Mouse (Mus musculus) midbrain, postnatal 0 days (tissue): ENCODE measurements at regions not wholly inside any gene's neighbourhood (a gene's known extent, or its start where the extent isn't known, plus 50 kb on each side); places are given as distances from the start of the nearest gene placed in this dataset.

Source experiments
- ATAC-seq: fragments of 200-750 bp; cut with Nextera tagmentation; 2 replicates; pipeline ENCODE4 v1.8.0; 2017; ENCODE audit warnings: moderate number of reproducible peaks, mild to moderate bottlenecking, moderate TSS enrichment, moderate library complexity; ENCODE audit not compliant: low FRiP score
- DNase-seq: peaks from one replicate; pipeline ENCODE4 v3.0.0-alpha.2; 2015; ENCODE audit warnings: low spot score
- H3K27ac ChIP-seq: fragments of 300-500 bp; sonication (generic); 2 replicates; pipeline ENCODE4 v1.5.1; 2014; ENCODE audit warnings: low read depth, mild to moderate bottlenecking, low read length, mixed read lengths
- H3K27me3 ChIP-seq: fragments of 300-500 bp; sonication (generic); 2 replicates; pipeline ENCODE4 v1.6.1; 2014; ENCODE audit warnings: low read length, control low read depth, mixed read lengths; ENCODE audit not compliant: insufficient read depth
- H3K36me3 ChIP-seq: fragments of 300-500 bp; sonication (generic); 2 replicates; pipeline ENCODE4 v1.6.1; 2014; ENCODE audit warnings: low read length, control low read depth, mixed read lengths; ENCODE audit not compliant: insufficient read depth
- H3K4me1 ChIP-seq: fragments of 300-500 bp; sonication (generic); 2 replicates; pipeline ENCODE4 v1.6.1; 2014; ENCODE audit warnings: mild to moderate bottlenecking, control low read depth, antibody characterized with exemption, low read length, mixed read lengths; ENCODE audit not compliant: insufficient read depth
- H3K4me2 ChIP-seq: fragments of 300-500 bp; sonication (generic); 2 replicates; pipeline ENCODE4 v1.6.1; 2014; ENCODE audit warnings: low read depth, mild to moderate bottlenecking, low read length, mixed read lengths; ENCODE audit not compliant: poor library complexity, severe bottlenecking
- H3K4me3 ChIP-seq: fragments of 300-500 bp; sonication (generic); 2 replicates; pipeline ENCODE4 v1.5.1; 2014; ENCODE audit warnings: low read depth, mild to moderate bottlenecking, low read length, moderate library complexity
- H3K9ac ChIP-seq: fragments of 300-500 bp; sonication (generic); replicated peaks from 2 replicates; pipeline ENCODE4 v1.6.1; 2014; ENCODE audit warnings: mild to moderate bottlenecking, low read length, moderate library complexity, mixed read lengths; ENCODE audit not compliant: poor library complexity, severe bottlenecking
- H3K9me3 ChIP-seq: fragments of 300-500 bp; sonication (generic); 2 replicates; pipeline ENCODE4 v1.6.1; 2016; ENCODE audit warnings: low read length, control low read depth
- CTCF ChIP-seq: IDR thresholded peaks from 2 replicates; pipeline ENCODE4 v1.5.1; 2016; ENCODE audit warnings: antibody characterized with exemption, mild to moderate bottlenecking
- WGBS: fragments of 180-500 bp; shearing (Covaris S2); extraction: QIAGEN DNeasy Blood & Tissue Kit; methylation state at CpG from one replicate; pipeline ENCODE4 v1.1.7; 2014; 5-methylcytosine and 5-hydroxymethylcytosine counted together

DNA sequence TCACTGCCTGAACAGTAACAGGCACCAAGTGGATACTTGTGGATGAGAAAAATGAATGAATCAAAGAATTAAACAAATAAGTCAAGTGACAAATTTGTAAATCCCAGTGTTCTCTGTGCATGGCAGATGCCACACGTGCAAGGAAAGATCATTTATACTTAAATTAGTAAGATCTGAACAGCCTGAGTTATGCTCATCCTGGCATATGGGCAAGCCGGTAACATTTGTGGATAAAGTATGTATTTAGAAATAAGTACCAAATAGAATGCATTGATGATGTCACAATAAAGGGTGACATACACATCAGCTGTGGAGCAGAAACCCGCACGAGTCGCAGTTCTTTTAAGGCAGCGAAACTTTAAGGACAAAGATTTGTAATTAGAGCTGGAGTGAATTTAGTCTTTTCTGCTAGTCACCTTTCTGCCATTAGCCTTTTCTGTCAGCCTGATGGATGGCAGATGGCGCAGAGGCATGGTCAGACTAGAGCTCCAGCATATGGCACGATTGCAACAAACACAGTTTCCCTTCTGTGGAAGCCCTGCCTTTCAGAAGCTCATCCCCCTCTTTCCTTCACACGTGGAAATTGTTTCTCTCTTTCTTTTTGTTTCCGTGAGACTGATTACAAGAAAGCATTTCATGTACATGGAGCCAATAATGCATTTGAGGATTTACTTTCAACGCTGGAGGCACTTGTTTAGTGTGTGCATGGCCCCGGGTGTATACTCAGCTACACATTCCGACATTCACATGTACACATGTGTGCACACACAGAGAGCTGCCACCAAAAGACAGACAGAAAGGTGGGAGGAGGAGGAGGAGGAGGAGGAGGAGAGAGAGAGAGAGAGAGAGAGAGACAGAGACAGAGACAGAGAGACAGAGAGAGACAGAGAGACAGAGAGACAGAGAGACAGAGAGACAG is 154.3 kb upstream of the D16Ertd472e start:
- H3K4me2 ChIP-seq: no peak overlapping the region
- no peak overlapping the region for H3K27ac ChIP-seq
- H3K9ac ChIP-seq: no peak overlapping the region

DNA sequence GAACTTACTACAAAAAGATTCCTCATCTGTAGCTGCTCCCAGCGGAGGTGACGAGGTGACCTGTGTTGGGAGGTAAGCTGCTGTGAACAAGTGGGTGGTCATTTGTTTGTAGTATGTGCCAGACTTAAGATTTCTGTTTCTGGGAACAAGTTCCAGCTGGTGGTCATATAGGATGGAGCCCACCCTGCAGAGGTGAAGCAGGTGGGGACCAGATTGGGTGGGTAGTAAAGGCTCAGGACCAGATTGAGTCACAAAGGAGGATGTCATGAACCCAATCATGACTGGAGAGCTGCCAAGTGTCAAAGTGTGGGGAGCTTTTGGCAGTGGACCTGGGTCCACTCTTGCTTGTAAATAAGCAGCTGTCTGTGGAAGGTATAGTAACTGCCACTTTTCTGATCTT is 149.0 kb upstream of the D16Ertd472e start:
- Histone ChIP-seq H3K36me3 (no peaks in the 10 kb centered on the region), H3K4me1 (no peaks in the 10 kb centered on the region), H3K27me3 (no peaks in the 10 kb centered on the region), H3K9ac (no peak overlapping the region), H3K4me2 (no peak overlapping the region), H3K4me3 (no peak overlapping the region), H3K9me3 (no peaks in the 10 kb centered on the region), H3K27ac (no peak overlapping the region)
- TF ChIP-seq CTCF: no peak
- 82% methylated on average over 2 of the region's 2 CpGs for WGBS
- DNase-seq (peak; percentile 23), ATAC-seq (no peak)

More for the DNA sequence above, 154.3 kb upstream of the D16Ertd472e start:
- H3K9me3 ChIP-seq: no peaks in the 10 kb centered on the region
- TF ChIP-seq CTCF: no peak
- H3K36me3 ChIP-seq: no peaks in the 10 kb centered on the region
- no peaks in the 10 kb centered on the region for H3K4me1 ChIP-seq
- DNase-seq: peak; percentile 33
- 84% methylated on average over 13 of the region's 13 CpGs for WGBS
- no peaks in the 10 kb centered on the region for H3K27me3 ChIP-seq
- no peak overlapping the region for H3K4me3 ChIP-seq
- no peak for ATAC-seq

DNA sequence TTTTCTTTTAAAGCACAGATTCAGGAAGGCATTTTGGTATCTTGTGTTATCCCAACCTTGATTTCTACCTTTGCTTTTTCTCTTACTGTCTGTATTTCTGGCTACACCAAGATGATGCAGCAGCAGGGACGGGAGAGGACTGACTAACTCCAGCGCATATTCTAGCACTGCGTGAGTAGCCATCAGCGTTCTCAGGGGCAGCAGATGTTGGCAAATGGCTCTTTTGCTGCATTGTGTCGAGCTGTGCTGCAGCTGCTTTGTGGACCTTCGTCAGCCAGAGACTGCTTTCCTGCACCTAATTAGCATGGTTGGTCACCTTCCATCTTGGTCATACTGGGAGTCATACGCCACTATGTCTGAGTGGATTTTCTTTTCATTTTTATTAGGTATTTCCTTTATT is 133.4 kb upstream of the D16Ertd472e start:
- H3K9me3 ChIP-seq: no peaks in the 10 kb centered on the region
- DNase-seq (peak; percentile 15), ATAC-seq (no peak)
- H3K4me3 ChIP-seq: no peak overlapping the region
- H3K27me3 ChIP-seq: no peaks in the 10 kb centered on the region
- no peaks in the 10 kb centered on the region for H3K36me3 ChIP-seq
- WGBS: 69% methylated on average over 7 of the region's 7 CpGs
- TF ChIP-seq CTCF: no peak
- no peak overlapping the region for H3K9ac ChIP-seq
- H3K4me2 ChIP-seq: no peak overlapping the region
- H3K27ac ChIP-seq: no peak overlapping the region
- H3K4me1 ChIP-seq: no peaks in the 10 kb centered on the region

DNA sequence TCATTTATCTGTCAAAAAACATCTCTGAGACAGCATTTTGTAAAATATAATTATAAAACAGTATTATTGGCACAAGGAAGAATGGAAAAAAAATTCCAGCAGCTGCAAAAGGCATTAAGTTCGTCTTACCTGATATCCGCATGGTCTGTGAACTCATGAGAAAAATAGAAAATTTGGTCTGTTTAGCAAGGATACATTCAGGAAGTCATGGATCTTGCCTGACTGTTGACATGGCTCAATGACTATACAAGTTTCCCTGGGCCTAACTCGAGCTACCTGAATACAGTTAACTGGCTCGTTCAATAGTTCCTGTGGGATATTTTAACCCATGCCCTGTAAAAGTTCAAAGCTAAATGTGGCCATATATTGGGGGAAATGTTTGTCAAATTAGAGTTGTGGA is 131.1 kb upstream of the D16Ertd472e start:
- Histone ChIP-seq H3K4me2 (no peak overlapping the region), H3K9ac (no peak overlapping the region), H3K36me3 (no peaks in the 10 kb centered on the region), H3K9me3 (no peaks in the 10 kb centered on the region), H3K4me3 (no peak overlapping the region), H3K27me3 (no peaks in the 10 kb centered on the region), H3K27ac (no peak overlapping the region), H3K4me1 (no peaks in the 10 kb centered on the region)
- 82% methylated on average over 4 of the region's 4 CpGs for WGBS
- ATAC-seq (no peak), DNase-seq (no peak)
- TF ChIP-seq CTCF: no peak

DNA sequence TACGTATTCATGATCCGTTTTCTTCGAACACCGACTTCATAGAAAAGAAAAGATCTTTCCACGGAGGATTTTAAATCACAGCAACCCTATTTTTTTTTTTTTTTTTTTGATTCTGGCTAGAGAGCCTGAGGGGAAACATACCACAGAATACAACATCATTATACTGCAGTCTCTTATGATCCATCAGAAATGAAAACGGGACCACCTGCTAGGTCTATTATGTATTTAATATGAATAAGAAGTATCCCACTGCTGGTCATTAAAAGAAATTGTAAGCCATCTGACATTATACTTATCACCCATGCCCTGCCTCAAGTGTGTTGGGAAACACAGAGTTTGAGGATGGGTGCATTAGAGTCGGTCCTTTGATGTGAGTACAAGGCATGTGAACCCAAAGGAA is 130.7 kb upstream of the D16Ertd472e start:
- no peak overlapping the region for H3K4me3 ChIP-seq
- H3K9ac ChIP-seq: no peak overlapping the region
- H3K27me3 ChIP-seq: no peaks in the 10 kb centered on the region
- H3K36me3 ChIP-seq: no peaks in the 10 kb centered on the region
- no peak for TF ChIP-seq CTCF
- ATAC-seq: no peak
- no peaks in the 10 kb centered on the region for H3K4me1 ChIP-seq
- no peak for DNase-seq
- no peak overlapping the region for H3K27ac ChIP-seq
- H3K9me3 ChIP-seq: no peaks in the 10 kb centered on the region
- WGBS: 68% methylated on average over 7 of the region's 7 CpGs
- H3K4me2 ChIP-seq: no peak overlapping the region

DNA sequence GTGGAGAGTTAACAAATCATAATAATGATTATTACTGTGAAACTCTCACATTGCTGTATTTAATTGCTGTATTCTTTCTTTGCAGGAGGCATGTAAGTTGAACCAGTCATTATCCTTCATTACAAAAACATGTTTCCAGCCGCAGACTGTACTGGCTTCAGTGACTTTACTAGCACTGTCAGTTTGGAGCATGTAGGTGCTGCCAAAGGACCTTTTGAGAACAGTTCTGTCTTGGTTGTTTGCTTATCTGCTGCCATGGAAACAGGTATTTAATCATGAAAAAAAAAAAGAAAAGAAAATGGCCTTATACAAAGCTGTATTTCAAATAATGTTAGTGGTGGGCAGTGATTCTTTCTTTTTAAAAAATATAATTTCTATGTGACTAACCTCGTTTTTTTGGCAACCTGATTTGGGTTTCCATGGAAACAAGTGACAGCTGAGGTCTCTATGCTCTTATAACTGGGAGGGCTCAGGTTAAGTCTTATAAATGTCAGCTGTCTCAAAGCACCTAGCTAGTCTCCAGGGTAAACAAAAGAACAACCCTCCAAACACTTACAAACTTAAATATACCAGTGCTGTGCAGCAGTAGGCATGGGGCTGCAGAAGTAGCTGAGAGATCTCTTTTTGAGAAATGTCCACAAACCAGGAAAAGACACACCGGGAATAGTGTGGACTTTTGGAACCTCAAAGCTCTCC is 121.2 kb upstream of the D16Ertd472e start:
- TF ChIP-seq CTCF: no peak
- H3K36me3 ChIP-seq: no peaks in the 10 kb centered on the region
- no peak overlapping the region for H3K4me2 ChIP-seq
- DNase-seq (peak; percentile 41), ATAC-seq (no peak)
- no peaks in the 10 kb centered on the region; the same call in 1 of the 2 replicates for H3K4me1 ChIP-seq
- no peaks in the 10 kb centered on the region for H3K9me3 ChIP-seq
- H3K9ac ChIP-seq: no peak overlapping the region
- 37% methylated on average over 3 of the region's 3 CpGs for WGBS
- no peaks in the 10 kb centered on the region for H3K27me3 ChIP-seq
- H3K4me3 ChIP-seq: no peak overlapping the region
- no peak overlapping the region for H3K27ac ChIP-seq
